Mouse (Mus musculus): ENCODE results near the gene Calr.
A peak's percentile ranks its signal among the peaks of the same experiment; 100 is the strongest.
"Not testable (repeated sequence)": the region's sequence is repeated elsewhere in the genome, so short reads cannot be mapped to it uniquely, and the experiment has no call there.

Calr gene

GRCm38 (mm10) chr8:84844397-84845070, 2.2 kb downstream of the Calr start:
- DNase-seq (ENCODE audit: extremely low spot score, low spot score) = no peak

GRCm38 (mm10) chr8:84841514-84841913, 5.2 kb downstream of the Calr start:
- no peak for DNase-seq (ENCODE audit: extremely low spot score, low spot score)

GRCm38 (mm10) chr8:84840248-84840999, 6.3 kb downstream of the Calr start, which contains the start of gene Rad23a:
TSS of gene Rad23a (minus strand) at chr8:84840665.
- peak; percentile 92 for DNase-seq (ENCODE audit: extremely low spot score, low spot score)

GRCm38 (mm10) chr8:84839875-84840247, 6.9 kb downstream of the Calr start:
- DNase-seq (ENCODE audit: extremely low spot score, low spot score) = no peak

- DNase-seq (ENCODE audit: extremely low spot score, low spot score) = no peak
Observed at GRCm38 (mm10) chr8:84839411-84839810, 7.3 kb downstream of the Calr start.

GRCm38 (mm10) chr8:84838513-84838912, 8.2 kb downstream of the Calr start:
- DNase-seq (ENCODE audit: extremely low spot score, low spot score) = no peak

- DNase-seq (ENCODE audit: extremely low spot score, low spot score) = no peak
Observed at GRCm38 (mm10) chr8:84837912-84838470, 8.7 kb downstream of the Calr start.

- DNase-seq (ENCODE audit: extremely low spot score, low spot score) = peak; percentile 61
Observed at GRCm38 (mm10) chr8:84837149-84837911, 9.4 kb downstream of the Calr start.

GRCm38 (mm10) chr8:84834866-84835855, 11.6 kb downstream of the Calr start:
- no peak for DNase-seq (ENCODE audit: extremely low spot score, low spot score)

GRCm38 (mm10) chr8:84834002-84834865, 12.5 kb downstream of the Calr start:
- no peak for DNase-seq (ENCODE audit: extremely low spot score, low spot score)

- DNase-seq (ENCODE audit: extremely low spot score, low spot score) = no peak
Observed at GRCm38 (mm10) chr8:84832759-84833742, 13.7 kb downstream of the Calr start.

GRCm38 (mm10) chr8:84832034-84832717, 14.6 kb downstream of the Calr start:
- peak; percentile 90 for DNase-seq (ENCODE audit: extremely low spot score, low spot score)

GRCm38 (mm10) chr8:84831490-84831889, 15.2 kb downstream of the Calr start, which contains the start of gene Gadd45gip1:
TSS of gene Gadd45gip1 (plus strand) at chr8:84831522.
- no peak for DNase-seq (ENCODE audit: extremely low spot score, low spot score)

- DNase-seq (ENCODE audit: extremely low spot score, low spot score) = not testable (repeated sequence)
Observed at GRCm38 (mm10) chr8:84826518-84826917, 20.2 kb downstream of the Calr start.

GRCm38 (mm10) chr8:84825636-84826035, 21.1 kb downstream of the Calr start:
- DNase-seq (ENCODE audit: extremely low spot score, low spot score) = no peak

- DNase-seq (ENCODE audit: extremely low spot score, low spot score) = peak; percentile 73
Observed at GRCm38 (mm10) chr8:84823653-84824052, 23.1 kb downstream of the Calr start.

GRCm38 (mm10) chr8:84822723-84823122, 24.0 kb downstream of the Calr start, which contains the start of gene Dand5:
TSS of gene Dand5 (minus strand) at chr8:84822823.
- no peak for DNase-seq (ENCODE audit: extremely low spot score, low spot score)

- no peak for DNase-seq (ENCODE audit: extremely low spot score, low spot score)
Observed at GRCm38 (mm10) chr8:84816117-84816516, 30.6 kb downstream of the Calr start.

All from neural tube, embryonic 10.5 days (tissue).